Mouse (Mus musculus): ENCODE data around the gene Lhx2. TPM values are rescaled to one million over a fixed set of nuclear protein-coding genes. Genes with fewer than 3 reads are reported as not detected.

The Lhx2 gene
- polyA plus RNA-seq, 1 experiment from 2014 or later = 0.49 TPM

DNA sequence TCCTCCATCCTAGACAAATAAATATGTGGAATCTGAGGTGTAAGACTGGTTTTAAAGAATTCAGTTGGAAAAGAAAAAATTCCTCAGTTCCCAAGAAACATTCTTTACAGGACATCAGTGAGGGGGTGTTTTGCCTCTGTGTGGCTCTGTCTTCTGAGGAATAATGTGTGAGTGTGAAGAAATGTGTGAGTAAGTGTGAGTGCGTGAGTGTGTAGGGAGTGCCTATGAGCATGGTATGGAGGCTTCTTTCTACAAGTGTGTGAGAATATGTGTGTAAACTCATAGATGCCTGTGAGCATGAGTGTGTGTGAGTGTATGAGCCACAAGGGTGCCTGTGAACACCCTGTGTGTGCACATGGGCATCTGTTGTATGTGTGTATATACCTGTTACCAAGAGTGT lies 63.5 kb downstream of the Lhx2 start:
- Histone ChIP-seq H3K27ac (ENCODE audit: low read depth, low read length) (no peak overlapping the region), H3K4me3 (ENCODE audit: low read depth, low read length) (no peak overlapping the region), H3K4me1 (ENCODE audit: control insufficient read depth, insufficient read depth, low read length) (no peaks in the 10 kb centered on the region), H3K9me3 (replicated peaks; ENCODE audit: control insufficient read depth, low read length) (no peaks in the 10 kb centered on the region), H3K9ac (ENCODE audit: low read depth, low read length) (no peak overlapping the region), H3K36me3 (ENCODE audit: control insufficient read depth, insufficient read depth, low read length) (no peaks in the 10 kb centered on the region), H3K27me3 (ENCODE audit: control insufficient read depth, insufficient read depth, low read length) (peaks cover 2% of the 10 kb centered on the region; the same call in 1 of the 2 replicates), H3K4me2 (no peak overlapping the region)
- no peak for ATAC-seq (replicated peaks; ENCODE audit: insufficient number of reproducible peaks, low FRiP score, low TSS enrichment)
- whole genome bisulfite sequencing (ENCODE audit: insufficient replicate concordance) = 97% methylated on average over 1 of the region's 1 CpGs

- ATAC-seq (replicated peaks; ENCODE audit: insufficient number of reproducible peaks, low FRiP score, low TSS enrichment) = no peak
- no peaks in the 10 kb centered on the region for H3K4me1 ChIP-seq (ENCODE audit: control insufficient read depth, insufficient read depth, low read length)
- no peak overlapping the region for H3K4me3 ChIP-seq (ENCODE audit: low read depth, low read length)
- H3K4me2 ChIP-seq = no peak overlapping the region
- H3K27ac ChIP-seq (ENCODE audit: low read depth, low read length) = no peak overlapping the region
- 62% methylated on average over 12 of the region's 12 CpGs for WGBS (ENCODE audit: insufficient replicate concordance)
- H3K9me3 ChIP-seq (replicated peaks; ENCODE audit: control insufficient read depth, low read length) = no peaks in the 10 kb centered on the region
- no peak overlapping the region for H3K9ac ChIP-seq (ENCODE audit: low read depth, low read length)
- H3K27me3 ChIP-seq (ENCODE audit: control insufficient read depth, insufficient read depth, low read length) = peaks cover 2% of the 10 kb centered on the region; the same call in 1 of the 2 replicates
- H3K36me3 ChIP-seq (ENCODE audit: control insufficient read depth, insufficient read depth, low read length) = no peaks in the 10 kb centered on the region
Observed at GRCm38 (mm10) chr2:38403231-38403630, 64.2 kb downstream of the Lhx2 start.

GRCm38 (mm10) chr2:38404007-38404596 lies 65.0 kb downstream of the Lhx2 start:
- ATAC-seq (replicated peaks; ENCODE audit: insufficient number of reproducible peaks, low FRiP score, low TSS enrichment) = no peak
- Histone ChIP-seq H3K27me3 (ENCODE audit: control insufficient read depth, insufficient read depth, low read length) (no peaks in the 10 kb centered on the region; the same call in 1 of the 2 replicates), H3K9me3 (replicated peaks; ENCODE audit: control insufficient read depth, low read length) (no peaks in the 10 kb centered on the region), H3K36me3 (ENCODE audit: control insufficient read depth, insufficient read depth, low read length) (no peaks in the 10 kb centered on the region), H3K4me3 (ENCODE audit: low read depth, low read length) (no peak overlapping the region), H3K27ac (ENCODE audit: low read depth, low read length) (no peak overlapping the region), H3K9ac (ENCODE audit: low read depth, low read length) (no peak overlapping the region), H3K4me1 (ENCODE audit: control insufficient read depth, insufficient read depth, low read length) (no peaks in the 10 kb centered on the region), H3K4me2 (no peak overlapping the region)
- 66% methylated on average over 10 of the region's 10 CpGs for WGBS (ENCODE audit: insufficient replicate concordance)

GRCm38 (mm10) chr2:38405356-38405755 lies 66.3 kb downstream of the Lhx2 start:
- WGBS (ENCODE audit: insufficient replicate concordance) = 68% methylated on average over 4 of the region's 4 CpGs
- H3K9ac ChIP-seq (ENCODE audit: low read depth, low read length) = no peak overlapping the region
- no peaks in the 10 kb centered on the region for H3K4me1 ChIP-seq (ENCODE audit: control insufficient read depth, insufficient read depth, low read length)
- no peak overlapping the region for H3K4me3 ChIP-seq (ENCODE audit: low read depth, low read length)
- ATAC-seq (replicated peaks; ENCODE audit: insufficient number of reproducible peaks, low FRiP score, low TSS enrichment) = no peak
- no peaks in the 10 kb centered on the region for H3K36me3 ChIP-seq (ENCODE audit: control insufficient read depth, insufficient read depth, low read length)
- no peak overlapping the region for H3K4me2 ChIP-seq
- H3K27me3 ChIP-seq (ENCODE audit: control insufficient read depth, insufficient read depth, low read length) = no peaks in the 10 kb centered on the region; the same call in 1 of the 2 replicates
- no peaks in the 10 kb centered on the region for H3K9me3 ChIP-seq (replicated peaks; ENCODE audit: control insufficient read depth, low read length)
- H3K27ac ChIP-seq (ENCODE audit: low read depth, low read length) = no peak overlapping the region

- no peak for ATAC-seq (replicated peaks; ENCODE audit: insufficient number of reproducible peaks, low FRiP score, low TSS enrichment)
- 86% methylated on average over 3 of the region's 3 CpGs for WGBS (ENCODE audit: insufficient replicate concordance)
- H3K9ac ChIP-seq (ENCODE audit: low read depth, low read length) = no peak overlapping the region
- H3K4me2 ChIP-seq = no peak overlapping the region
- no peaks in the 10 kb centered on the region for H3K4me1 ChIP-seq (ENCODE audit: control insufficient read depth, insufficient read depth, low read length)
- no peak overlapping the region for H3K4me3 ChIP-seq (ENCODE audit: low read depth, low read length)
- no peaks in the 10 kb centered on the region for H3K9me3 ChIP-seq (replicated peaks; ENCODE audit: control insufficient read depth, low read length)
- H3K27me3 ChIP-seq (ENCODE audit: control insufficient read depth, insufficient read depth, low read length) = no peaks in the 10 kb centered on the region; the same call in 1 of the 2 replicates
- no peak overlapping the region for H3K27ac ChIP-seq (ENCODE audit: low read depth, low read length)
- H3K36me3 ChIP-seq (ENCODE audit: control insufficient read depth, insufficient read depth, low read length) = no peaks in the 10 kb centered on the region
Observed at GRCm38 (mm10) chr2:38409309-38409708, 70.2 kb downstream of the Lhx2 start.

DNA sequence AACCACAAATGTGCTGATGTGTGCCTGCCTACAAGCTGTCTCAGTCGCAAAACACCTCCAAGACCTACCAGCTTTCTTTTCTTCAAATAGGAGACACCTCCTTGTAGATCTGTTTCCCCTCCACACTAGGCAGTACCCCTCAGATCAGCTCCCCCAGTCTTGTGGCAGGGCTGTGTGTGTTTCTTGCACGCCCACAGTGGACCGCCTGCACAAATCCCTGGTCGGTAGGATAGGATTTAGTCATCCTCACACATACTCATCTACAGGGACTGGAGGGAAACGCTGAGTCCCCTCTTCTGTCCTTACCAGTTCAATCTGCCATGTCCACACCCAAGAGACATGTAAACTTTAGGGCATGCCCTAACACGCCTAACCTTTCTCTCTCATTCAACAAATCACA lies 71.1 kb downstream of the Lhx2 start:
- Histone ChIP-seq H3K27ac (ENCODE audit: low read depth, low read length) (no peak overlapping the region), H3K9me3 (replicated peaks; ENCODE audit: control insufficient read depth, low read length) (no peaks in the 10 kb centered on the region), H3K27me3 (ENCODE audit: control insufficient read depth, insufficient read depth, low read length) (no peaks in the 10 kb centered on the region; the same call in 1 of the 2 replicates), H3K36me3 (ENCODE audit: control insufficient read depth, insufficient read depth, low read length) (no peaks in the 10 kb centered on the region), H3K4me2 (no peak overlapping the region), H3K4me1 (ENCODE audit: control insufficient read depth, insufficient read depth, low read length) (no peaks in the 10 kb centered on the region), H3K9ac (ENCODE audit: low read depth, low read length) (no peak overlapping the region), H3K4me3 (ENCODE audit: low read depth, low read length) (no peak overlapping the region)
- 79% methylated on average over 6 of the region's 6 CpGs for WGBS (ENCODE audit: insufficient replicate concordance)
- no peak for ATAC-seq (replicated peaks; ENCODE audit: insufficient number of reproducible peaks, low FRiP score, low TSS enrichment)

- Histone ChIP-seq H3K9me3 (replicated peaks; ENCODE audit: control insufficient read depth, low read length) (no peaks in the 10 kb centered on the region), H3K4me3 (ENCODE audit: low read depth, low read length) (no peak overlapping the region), H3K27me3 (ENCODE audit: control insufficient read depth, insufficient read depth, low read length) (no peaks in the 10 kb centered on the region), H3K9ac (ENCODE audit: low read depth, low read length) (no peak overlapping the region), H3K4me1 (ENCODE audit: control insufficient read depth, insufficient read depth, low read length) (no peaks in the 10 kb centered on the region), H3K4me2 (no peak overlapping the region), H3K27ac (ENCODE audit: low read depth, low read length) (no peak overlapping the region), H3K36me3 (ENCODE audit: control insufficient read depth, insufficient read depth, low read length) (no peaks in the 10 kb centered on the region)
- 34% methylated on average over 11 of the region's 11 CpGs for WGBS (ENCODE audit: insufficient replicate concordance)
- 0 out of 2 replicates have a peak, but pooled peaks have one; percentile 39 for ATAC-seq (replicated peaks; ENCODE audit: insufficient number of reproducible peaks, low FRiP score, low TSS enrichment)
Observed at GRCm38 (mm10) chr2:38412599-38413177, 73.6 kb downstream of the Lhx2 start.

- no peaks in the 10 kb centered on the region for H3K4me1 ChIP-seq (ENCODE audit: control insufficient read depth, insufficient read depth, low read length)
- no peak for ATAC-seq (replicated peaks; ENCODE audit: insufficient number of reproducible peaks, low FRiP score, low TSS enrichment)
- no peak overlapping the region for H3K4me3 ChIP-seq (ENCODE audit: low read depth, low read length)
- H3K36me3 ChIP-seq (ENCODE audit: control insufficient read depth, insufficient read depth, low read length) = no peaks in the 10 kb centered on the region
- H3K9ac ChIP-seq (ENCODE audit: low read depth, low read length) = no peak overlapping the region
- H3K27me3 ChIP-seq (ENCODE audit: control insufficient read depth, insufficient read depth, low read length) = peaks cover 4% of the 10 kb centered on the region; the same call in 1 of the 2 replicates
- H3K27ac ChIP-seq (ENCODE audit: low read depth, low read length) = no peak overlapping the region
- no peaks in the 10 kb centered on the region for H3K9me3 ChIP-seq (replicated peaks; ENCODE audit: control insufficient read depth, low read length)
- no peak overlapping the region for H3K4me2 ChIP-seq
- 19% methylated on average over 4 of the region's 4 CpGs for WGBS (ENCODE audit: insufficient replicate concordance)
Observed at GRCm38 (mm10) chr2:38417970-38418369, 78.9 kb downstream of the Lhx2 start.

Data from heart, embryonic 11.5 days (tissue).